Mouse (Mus musculus) right cerebral cortex, postnatal 36 days (tissue): Measurements from ENCODE around the gene Tedc1.

ENCODE experiments used
- DNase-seq, 2 experiments: peaks; one replicate each; pipeline ENCODE4 v3.0.0; 2022; ENCODE audit warnings: low spot score in 2 of 2, mixed read lengths in 1 of 2

The Tedc1 gene

DNA sequence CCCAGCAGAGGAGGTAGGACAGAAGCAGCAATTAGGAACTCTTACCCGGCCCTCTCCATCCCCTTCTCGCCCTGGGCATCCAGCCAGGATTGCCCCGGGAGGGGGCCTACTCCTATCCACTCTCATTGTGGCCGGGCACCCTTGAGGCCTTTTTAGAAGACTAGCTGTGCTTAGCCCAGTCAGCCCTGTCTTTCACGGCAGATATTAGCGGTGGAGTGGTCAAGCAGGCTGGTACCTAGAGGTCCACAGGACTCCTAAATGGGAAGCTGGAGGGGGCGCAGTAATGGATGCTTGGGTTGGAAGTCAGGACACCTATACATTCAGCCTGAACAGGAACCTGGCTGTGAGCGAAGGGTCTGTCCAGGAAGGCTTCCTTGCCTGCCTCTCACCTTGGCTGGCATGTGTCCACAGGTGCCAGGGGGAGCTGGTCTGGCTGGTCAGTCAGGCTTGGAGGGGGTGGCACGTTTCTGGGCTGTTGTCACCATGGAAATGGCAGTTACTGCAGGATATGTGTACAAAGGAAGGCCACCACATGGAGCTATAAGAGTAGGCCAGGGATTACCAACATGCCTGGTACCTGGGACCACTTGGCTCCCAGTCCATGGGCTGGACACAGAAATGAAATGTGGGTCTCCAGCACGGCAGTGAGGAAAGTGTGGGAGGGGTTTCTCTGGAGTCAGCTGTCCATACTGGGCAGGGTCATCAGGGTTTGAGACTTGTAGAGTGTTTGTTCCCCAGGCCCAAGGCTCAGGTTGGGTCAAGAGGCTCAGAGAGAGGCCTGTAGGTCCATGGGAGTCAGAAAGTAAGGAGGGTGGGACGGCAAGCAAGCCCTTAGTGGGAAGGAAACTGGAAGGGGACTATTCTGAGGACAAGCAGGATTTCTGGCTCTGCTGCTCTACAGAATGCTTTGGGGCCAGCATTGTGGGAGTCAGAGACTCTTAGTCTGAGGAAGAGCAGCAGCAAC is 17.0 kb upstream of the Tedc1 start:
- DNase-seq, result no peak

DNA sequence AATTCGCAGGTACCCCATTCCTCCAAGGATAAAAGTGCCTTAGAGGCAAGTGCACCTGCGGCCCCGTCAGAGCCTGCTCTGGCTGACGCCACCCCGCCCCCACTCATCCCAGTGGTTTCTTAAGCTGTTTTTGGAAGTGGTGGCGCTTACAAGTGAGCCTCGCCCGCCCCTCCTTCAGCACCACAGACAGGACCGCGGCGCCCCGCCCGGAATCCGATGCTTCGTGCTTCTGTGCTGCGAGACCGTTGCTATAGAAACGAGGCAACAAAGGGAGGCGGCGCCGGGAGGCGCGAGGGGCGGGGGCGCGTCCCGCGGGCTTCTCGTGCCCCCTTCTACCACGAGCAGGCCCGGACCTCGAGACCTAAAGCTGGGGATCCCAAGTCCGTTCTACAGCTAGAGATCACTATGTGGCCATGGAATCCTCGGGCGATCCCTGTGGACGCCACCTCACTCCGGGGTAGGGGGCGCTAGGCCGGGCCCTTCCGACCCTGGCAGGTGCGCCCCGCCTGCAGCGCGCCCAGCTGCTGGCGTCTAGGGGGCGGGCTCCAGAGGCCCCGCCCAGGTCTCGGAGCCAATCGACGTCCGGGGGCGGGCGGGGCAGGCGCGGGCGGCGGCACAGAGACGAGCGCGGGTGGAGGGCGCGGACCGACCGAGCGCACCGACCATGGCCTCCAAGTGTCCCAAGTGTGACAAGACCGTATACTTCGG is 16.2 kb upstream of the Tedc1 start, which contains the start of gene Crip2:
Crip2 (plus strand) TSS at position 329 of the 708 bp plus-strand sequence.
- peak; percentile 96 for DNase-seq

DNA sequence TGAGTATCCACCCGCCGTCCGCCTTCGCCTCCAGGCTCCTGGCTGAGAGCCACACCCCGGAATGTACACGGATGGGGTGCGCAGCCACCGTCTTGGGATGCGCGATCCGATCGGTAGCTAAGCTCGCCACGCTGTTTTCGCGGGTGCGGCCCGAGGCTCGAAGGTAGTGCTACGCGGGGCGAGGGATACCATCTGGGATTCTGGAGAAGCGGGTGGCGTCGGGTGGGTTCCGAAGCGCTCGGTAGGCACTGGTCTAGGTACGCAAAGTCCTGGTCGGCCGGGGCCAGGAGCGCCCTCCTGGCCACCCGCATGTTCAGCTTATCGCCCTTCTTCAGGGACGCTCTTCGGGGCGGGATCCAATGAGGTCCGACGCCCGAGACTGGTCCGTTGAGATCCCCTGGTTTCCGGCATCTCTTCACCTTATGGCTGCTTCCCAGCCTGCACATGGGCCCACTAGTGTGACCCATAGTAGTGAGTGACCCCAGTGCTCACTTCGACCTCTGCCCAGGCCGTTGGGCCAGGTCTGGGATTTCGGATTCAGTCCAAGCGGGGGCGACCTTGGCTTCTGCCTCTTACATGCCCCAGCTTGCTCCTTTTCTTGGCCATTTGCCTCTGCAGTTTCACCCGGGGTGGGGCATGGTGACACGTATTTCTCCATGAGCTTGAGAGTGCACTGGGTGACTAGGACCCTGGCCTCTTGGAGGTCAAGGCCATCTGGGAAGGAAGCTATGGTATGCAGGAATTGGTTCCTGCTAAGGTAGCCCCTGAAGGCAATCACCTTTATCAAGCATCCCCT is 15.4 kb upstream of the Tedc1 start:
- DNase-seq, result no peak

DNA sequence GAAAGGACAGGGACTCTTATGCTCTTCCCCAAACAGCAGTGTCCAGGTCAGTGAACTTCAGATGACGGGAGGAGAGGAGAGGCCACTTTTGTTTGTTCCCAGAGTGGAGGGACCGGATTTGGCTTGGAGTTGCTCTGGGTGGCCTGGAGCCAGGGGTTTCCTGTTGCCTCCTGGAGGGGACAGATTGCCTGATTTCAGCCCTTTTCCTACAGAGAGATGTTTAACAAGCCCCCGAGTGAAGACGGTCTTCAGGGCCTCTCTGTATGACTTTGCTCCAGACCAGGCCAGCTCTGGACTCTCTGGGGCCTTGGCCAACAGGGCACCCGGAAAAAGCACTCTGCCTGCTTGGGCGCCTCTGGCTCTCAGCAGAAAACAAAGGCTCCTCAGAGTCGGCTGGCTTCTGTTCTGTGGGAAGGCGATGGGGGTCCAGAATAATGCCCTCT is 14.7 kb upstream of the Tedc1 start:
- no peak for DNase-seq

DNA sequence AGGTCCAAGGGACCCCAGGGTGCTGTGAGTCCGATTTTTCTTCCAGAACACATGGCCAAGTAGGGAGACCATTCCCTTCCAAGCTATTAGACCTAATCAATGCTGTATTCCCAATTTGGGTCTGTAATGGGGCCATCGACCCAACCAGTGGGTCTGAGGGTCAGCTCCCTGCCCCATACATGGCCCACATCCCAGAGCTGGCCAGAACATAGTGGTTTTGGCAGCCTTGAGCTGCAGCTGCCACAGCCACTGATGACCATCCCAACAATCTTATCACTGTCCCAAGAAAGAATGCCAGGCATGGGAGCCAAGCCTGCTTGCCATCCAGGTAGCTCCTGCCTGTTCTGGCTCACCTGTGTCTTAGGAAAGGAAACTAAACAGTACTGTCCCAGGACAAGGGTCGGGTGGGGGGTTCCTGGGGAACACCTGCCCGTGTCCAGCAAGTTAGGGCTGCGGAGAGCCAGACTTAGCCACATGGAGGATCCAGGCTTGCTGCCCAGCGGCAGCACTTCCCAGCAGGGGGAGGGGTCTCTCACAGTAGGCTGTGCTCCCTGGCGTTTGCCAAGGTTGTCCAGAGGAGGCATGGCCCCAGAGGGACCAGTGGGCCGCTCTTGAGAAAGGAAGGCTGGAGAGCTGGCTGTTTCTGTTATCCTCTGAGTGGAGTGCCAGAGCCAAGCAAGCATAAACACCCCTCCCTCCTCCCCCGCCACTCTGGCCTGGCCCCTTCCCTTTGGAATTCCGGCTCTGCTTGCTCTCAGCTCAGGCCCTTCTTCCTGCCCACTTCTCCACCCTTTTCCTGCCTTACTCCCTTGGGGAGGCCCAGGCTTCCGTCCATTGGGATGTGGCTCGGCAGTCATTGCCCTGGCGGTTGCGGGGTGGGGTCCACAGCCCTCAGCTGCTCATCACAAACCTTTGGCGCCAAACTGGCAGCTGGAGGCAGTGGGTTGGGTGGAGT is 13.9 kb upstream of the Tedc1 start:
- peak in 1 of 2 experiments; percentile 52 for DNase-seq

DNA sequence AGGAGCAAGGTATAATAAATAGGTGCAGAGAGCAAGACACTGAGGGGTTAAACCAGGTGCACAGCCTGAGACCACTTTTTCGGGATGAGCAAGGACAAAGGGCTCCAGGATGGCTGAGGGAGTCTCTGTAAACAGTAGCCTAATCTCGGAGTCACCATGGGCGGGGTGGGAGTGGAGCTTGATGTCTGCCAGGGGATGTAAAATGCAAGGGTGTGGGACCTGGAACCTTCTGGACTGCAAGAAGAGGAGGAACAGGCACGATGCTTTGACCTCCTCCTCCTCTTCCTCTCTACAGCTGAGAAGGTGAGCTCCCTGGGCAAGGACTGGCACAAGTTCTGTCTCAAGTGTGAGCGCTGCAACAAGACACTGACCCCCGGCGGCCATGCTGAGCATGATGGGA is 13.1 kb upstream of the Tedc1 start:
- DNase-seq, result no peak

DNA sequence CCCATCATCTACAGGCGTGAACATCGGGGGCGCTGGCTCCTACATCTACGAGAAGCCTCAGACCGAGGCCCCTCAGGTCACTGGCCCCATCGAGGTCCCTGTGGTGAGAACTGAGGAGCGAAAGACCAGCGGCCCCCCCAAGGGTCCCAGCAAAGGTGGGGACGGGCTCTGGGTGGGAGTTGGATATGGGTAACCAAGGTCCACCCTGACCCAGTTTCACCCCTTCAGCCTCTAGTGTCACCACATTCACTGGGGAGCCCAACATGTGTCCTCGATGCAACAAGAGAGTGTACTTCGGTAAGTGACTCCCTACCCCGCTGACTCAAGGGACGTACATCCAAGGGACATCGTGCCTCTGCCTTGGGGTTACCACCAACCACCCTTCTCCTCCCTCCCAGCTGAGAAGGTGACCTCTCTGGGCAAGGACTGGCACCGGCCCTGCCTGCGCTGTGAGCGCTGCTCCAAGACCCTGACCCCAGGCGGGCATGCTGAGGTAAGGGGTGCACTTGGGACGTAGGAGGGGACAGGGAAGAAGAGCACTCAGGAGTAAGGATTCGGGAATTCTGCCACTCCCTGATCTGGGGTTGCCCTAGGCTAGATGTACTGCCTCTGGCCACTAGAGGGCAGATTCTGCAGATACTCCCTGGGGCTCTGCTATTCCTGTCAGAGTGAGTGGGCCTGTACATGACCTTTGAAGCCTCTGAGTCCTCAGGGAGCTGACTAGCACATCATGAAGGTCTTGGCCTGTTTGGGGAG is 12.0 kb upstream of the Tedc1 start:
- DNase-seq, result no peak

DNA sequence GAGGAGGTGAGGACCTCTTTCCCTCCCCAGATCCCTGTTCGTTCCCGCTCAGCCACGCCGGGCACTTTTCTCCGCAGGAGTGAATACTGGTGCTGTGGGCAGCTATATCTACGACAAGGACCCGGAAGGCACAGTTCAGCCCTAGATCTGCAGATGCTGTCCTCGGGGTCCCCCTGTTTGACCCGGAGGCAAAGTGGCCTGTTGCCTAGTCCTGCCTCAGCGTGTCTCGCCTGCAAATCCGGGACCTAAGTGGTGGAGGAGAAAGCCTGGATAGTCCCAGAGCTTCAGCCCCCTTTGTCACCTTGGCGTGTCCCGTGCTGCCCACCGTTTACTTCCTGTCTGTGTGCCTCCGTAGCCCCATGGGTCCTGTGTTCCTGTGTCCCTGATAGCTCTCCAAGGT is 11.3 kb upstream of the Tedc1 start:
- DNase-seq, result no peak

DNA sequence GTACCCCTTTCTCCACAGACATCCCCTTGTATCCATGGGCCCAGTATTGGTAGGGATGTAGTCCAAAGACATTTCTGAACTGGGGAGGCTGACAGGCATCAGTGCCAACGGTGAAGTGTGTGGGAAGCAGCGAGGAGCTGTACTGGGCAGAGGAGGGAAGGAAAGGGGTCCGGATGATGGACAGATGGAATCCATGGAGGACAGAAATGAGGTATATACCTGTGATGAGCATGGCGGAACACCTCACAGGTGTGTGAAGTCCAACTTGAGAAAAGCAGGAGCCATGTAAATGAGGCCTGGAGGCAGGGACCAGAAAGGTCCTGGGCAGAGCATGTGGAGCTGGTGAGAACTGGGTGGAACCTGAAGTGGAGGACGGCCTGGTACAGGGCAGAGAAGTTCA is 10.6 kb upstream of the Tedc1 start:
- DNase-seq, result no peak

DNA sequence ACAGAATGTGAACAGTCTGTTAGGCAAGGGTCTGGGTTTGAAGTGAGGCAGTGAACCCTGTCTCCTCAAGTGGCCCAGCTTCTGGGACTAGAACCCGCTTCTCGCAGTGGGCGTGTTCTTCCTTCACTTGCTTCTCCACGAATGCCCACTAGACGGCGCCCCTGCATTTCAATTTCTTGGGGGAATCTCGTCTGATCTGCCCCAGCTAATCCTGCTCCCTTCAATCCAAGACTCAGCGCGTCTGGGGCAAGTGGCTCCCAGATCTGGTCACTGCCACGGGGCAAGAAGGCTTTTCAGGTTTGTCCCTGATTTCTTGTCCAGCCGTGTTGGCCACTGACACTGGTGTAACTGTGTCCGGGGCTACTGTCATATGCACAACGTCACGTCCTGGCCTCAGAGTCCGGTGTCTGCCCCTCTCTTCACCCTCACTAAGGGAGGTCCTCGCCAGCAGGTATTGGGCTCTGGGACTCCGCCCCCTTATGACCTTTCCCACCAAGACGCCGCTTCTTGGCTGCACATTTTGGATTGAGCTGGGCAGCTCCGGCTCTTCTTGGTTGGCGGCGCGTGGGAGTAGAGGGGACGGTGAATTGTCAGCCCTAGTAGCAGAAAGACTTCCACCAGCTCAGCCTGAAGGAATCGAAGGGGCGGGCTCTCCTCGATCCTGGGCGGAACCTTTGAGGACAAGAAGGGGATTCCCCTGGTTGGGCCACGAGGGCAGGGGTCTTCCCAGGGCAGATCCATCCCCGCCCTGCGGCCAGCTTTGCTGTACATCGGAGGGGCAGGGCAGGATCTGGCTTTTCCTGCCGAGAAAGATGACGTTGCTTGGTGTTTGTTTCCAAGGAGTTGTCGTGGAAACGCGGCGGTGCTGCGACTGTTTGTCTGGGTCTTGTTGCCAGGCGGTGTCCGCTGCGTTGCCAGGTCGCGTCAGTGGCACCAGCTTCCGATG is 9.8 kb upstream of the Tedc1 start, which contains the start of gene Crip1:
Crip1 (plus strand) TSS at position 205 of the 946 bp plus-strand sequence.
- DNase-seq, result peak in 1 of 2 experiments; percentile 67

DNA sequence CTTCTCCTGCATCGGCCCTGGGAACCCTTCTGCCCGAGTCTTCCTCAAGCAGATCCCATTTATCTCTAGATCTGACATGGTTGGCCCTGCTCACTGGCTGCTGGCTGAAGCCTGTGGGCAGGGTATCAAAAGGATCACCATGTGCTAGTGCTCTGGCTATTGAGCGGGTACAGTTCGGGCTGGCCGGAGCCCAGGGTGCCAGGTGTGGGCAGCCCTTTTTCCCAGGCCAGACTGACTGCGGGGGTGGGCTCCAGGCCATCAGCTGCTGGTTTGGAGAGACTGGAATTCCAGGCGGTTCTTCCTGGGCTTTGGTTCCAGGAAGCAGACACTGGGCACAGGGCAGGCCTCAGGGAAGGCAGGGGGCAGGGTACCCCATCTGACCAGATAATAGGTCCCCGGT is 8.7 kb upstream of the Tedc1 start:
- DNase-seq, result no peak

DNA sequence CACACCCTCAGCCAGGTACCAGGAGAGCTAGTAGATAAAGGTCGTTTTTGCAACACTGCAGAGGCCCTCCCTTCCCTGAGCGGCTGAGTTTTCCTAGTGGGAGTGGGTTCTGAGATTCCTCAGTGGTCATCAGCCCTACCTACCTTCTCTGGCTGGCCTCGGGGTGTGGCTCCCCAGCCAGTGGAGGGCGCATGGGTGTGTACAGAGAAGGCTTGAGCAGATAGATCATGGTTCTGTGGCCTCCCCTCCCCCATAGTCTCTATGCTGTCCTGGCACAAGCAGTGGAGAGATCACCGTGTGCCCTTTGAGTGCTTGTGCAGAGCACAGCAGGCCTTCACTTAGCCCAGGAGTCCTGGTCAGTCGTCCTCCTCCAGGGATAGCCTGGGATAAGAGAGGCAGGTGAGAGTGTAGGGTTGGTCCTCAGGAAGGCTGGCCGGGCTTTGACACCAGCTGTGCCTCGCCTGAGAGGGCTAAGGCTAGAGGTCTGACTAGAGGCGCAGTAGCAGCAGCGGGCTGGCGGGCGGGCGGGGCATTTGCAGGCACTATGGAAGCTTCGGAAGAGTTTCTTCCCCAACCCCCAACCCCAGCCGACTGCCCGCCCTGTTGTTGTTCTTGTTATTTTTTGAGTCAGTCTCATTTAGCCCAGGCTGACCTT is 7.7 kb upstream of the Tedc1 start:
- no peak for DNase-seq

DNA sequence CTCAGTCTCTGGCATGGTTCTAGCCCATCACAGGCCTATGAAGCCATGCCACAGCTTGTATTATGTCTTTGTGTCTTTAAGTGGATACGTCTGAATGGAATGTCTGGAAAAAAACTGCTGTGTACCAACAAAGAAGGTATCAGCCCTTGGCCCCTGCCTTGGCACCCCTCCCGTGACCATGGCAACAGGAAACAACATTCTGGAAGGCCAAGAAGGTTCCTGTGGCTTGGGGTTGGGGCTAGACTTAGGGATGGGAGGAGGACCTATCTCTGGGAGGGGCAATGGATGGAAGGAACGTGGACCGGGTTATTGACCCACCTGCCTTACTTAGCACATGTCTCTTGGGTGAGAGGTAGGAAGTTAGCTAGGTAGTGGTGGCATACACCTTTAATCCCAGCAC is 6.9 kb upstream of the Tedc1 start:
- DNase-seq, result no peak

DNA sequence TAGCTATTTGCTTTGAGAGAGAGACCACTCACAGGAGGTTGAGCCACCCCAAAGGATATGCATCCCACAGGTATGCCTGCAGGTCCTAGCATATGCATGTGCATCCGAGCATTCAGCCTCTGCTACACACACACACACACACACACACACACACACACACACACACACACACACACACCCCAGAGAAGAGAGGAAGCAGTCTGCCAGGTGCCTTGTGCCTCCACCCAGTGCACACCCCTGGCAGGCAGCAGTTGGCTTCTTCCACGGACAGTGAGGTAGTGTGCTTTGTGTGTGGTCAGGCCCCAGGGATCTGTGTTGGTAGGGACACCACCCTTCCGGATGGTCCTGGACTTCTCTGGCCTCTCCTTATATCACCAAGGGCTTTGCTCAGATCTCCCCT is 6.3 kb upstream of the Tedc1 start:
- DNase-seq, result no peak

DNA sequence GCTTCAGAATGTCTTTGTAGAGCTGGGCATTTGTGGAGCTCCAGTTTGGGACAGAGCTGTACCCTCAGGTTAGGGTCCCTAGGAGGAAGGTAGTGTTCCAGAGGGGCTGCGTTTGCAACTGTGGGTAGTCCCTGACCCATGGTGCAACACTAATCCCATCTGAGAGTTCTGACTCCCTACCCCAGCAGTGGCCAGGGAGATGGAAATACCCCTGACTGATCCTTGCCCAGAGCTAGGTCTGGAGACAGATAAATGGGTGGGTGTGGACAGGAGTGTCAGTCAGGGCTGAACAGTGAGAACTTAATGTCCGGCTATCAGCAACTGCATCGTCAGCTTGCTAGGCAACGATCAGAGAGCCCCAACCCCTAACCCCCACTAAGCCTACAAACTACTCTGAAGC is 5.6 kb upstream of the Tedc1 start:
- no peak for DNase-seq

DNA sequence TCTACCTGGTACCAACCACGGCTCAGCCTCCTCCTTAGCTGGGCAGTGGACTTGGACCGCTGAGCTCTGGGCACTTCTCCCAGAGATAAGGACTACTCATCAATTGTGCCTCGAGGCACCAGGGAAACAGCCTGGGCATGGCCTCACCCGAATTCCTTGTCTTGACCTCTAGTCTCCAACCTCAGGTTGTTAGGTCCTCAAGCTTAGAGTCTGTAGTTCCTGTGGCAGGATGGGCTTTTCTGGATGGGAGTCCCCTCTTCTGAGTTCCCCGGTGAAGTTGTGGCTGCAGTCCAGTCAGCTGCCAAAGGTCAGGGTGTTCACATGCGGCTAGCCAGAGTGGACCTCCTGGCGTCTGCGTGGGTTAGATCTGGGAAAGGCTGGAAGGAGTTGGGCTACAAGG is 5.2 kb upstream of the Tedc1 start:
- DNase-seq, result no peak

DNA sequence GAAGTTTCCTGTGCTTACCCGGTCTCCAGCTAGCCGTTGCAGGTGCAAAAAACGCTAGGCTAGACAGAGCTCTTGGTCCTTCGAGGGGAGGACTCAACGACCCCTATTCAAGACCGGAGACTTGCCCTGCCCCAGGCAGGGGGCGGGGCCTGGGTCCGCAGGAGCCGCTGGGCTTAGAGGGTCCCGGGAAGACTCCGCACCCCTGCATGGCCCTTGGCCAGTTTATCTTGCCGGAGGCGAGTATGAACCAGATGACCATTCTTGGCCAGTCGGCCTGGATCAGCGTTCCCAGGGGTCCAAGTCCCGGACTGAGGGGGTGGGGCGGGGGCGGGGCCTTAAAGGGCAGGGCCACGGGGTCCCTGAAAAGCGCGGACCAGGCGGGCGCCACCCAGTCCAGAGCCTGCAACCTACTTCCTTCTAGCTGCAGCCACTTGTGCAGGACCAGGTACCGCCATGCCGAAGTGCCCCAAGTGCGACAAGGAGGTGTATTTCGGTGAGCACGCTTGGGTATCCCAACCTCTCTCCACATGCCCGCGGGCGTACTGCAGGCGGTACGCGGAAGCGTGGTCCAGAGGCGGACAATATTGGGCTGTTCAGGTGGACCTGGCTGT is 4.5 kb upstream of the Tedc1 start:
- DNase-seq, result no peak

DNA sequence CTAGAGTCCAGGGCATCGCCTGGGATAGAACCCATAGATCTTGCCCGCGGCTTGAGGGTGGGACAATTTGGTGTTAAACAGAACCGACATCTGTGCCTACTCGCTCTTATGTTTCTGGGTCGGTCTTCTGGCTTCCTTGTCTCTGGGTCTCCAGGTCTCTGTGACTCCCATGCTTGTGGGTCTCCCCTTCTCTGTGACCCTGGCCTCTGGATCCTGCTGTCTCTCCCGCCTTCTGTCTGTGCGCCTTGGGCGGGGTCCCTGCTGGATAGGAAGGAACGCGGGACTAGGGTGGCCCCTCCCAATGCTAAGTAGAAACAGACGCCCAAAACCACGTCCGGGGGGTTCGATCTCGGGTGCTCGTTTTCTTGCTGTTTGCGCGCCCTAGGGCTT is 4.0 kb upstream of the Tedc1 start:
- DNase-seq, result no peak
